Mouse (Mus musculus) layer of hippocampus, postnatal 10 days (tissue): Measurements from ENCODE around the gene Lman2. TPM values are rescaled to one million over a fixed set of nuclear protein-coding genes. Genes with fewer than 3 reads are reported as not detected.

Source experiments
- DNase-seq, 2 experiments: peaks; one replicate each; pipeline ENCODE4 v3.0.0; 2021; ENCODE audit warnings: low spot score in 2 of 2
- total RNA-seq, 2 experiments: library from RNA; stranded (reverse); gene quantifications; 2 replicates each; pipeline ENCODE4 v1.2.3; 2021

The Lman2 gene
- total RNA-seq, 2 experiments from 2014 or later, result 44.7 to 49.4 TPM

GRCm38 (mm10) chr13:55371740-55372139 is 9.2 kb upstream of the Lman2 start:
- no peak for DNase-seq

DNA sequence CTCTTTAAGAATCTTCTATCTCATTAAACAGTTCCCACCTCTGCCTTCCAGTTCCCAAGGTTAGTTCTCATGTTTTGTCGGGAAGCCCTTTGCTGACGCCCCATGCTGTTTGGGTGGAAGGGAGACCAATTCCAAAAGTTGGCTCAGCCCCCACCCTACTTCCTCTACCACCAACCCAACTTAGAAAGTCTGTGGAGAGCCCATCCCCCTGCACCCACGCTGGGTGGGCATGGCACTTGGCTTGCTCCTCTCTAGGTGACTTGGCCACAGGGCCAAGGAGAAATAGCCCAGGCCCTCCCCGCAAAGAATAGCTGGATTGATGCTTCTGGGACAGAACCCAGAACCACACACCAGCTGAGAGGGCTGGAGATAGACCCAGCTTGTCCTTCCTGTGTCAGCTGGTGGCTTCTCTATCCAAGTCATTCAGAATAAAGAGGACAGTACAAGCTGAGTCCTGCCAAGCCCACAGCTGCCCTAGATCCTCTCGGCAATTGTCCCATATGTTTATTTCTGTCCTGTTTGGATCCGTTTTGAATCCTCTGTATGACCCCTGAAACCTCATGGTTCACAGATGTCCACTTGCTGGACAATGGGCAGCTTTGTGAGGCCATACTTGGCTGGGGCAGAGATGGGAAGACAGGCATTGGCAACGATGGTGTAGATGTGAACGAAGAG is 8.6 kb upstream of the Lman2 start:
- peak in 1 of 2 experiments; percentile 29 for DNase-seq

- no peak for DNase-seq
These were observed 7.7 kb upstream of the Lman2 start for GRCm38 (mm10) chr13:55370234-55370633.

GRCm38 (mm10) chr13:55369531-55370114 is 7.0 kb upstream of the Lman2 start, which contains the start of gene Rgs14:
Gene Rgs14 (plus strand): TSS chr13:55369732.
- no peak for DNase-seq

DNA sequence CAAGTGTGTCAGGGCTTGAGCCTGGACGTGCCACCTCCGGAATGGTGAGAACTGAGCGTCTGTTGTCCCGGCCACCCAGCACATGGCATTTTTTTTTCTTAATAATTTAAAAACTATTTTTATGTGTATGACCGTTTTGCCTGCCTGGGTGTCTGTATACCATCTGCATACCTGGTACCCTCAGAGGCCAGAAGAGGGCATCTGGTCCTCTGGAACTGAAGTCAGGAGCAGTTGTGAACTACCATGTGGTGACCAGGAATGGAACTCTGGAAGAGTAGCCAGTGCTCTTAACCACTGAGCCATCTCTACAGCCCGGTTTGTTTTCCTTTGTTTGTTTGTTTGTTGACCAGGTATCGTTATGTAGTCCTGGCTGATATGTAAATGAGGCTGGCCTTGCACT is 5.8 kb upstream of the Lman2 start:
- DNase-seq, result no peak

DNA sequence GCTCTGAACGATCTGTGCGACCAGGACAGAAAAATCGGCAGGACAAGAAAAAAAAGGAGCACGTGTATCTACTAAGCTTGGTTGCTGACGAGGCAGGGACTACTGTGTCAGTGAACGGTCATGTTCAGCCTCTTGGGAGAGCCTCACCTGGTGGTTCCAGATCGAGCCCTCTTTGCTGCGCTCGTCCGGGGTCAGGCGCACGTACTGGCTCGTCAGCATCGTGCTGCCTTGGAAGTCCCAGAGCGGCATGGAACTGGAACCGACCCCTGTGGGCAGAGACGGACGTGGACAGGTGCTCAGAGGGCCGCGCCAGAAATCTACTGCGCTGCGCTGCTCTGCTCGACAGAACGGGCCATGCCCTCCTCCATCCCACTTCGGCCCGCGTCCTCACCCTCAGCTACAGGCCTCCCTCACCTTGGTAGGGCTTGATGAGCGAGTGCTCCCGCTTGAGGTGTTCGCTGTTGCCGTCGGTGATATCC is 570 bp downstream of the Lman2 start:
- DNase-seq, result no peak

- no peak for DNase-seq
These were observed 1.4 kb downstream of the Lman2 start for GRCm38 (mm10) chr13:55361145-55361544.

GRCm38 (mm10) chr13:55346745-55347144 is 15.8 kb downstream of the Lman2 start:
- no peak for DNase-seq

GRCm38 (mm10) chr13:55344286-55344685 is 18.3 kb downstream of the Lman2 start:
- no peak for DNase-seq

- no peak for DNase-seq
These were observed 20.1 kb downstream of the Lman2 start for GRCm38 (mm10) chr13:55342469-55342868.

DNA sequence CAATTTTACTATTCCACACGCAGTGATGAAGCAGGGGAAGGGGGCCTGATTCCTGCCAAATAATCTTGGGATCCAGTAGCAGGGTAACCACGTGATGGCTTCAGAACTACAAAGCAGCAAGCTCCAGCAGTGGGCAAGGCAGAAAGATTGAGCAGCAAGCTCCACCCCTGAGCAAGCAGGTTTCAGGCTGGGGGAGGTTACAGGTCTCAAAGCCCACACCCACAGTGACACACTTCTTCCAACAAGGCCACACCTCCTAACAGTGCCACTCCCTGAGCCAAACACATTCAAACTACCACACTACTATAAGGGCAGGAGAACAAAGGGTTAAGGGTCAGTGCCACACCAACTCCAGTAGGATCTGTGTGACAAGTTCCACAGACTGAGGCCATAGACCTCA is 23.3 kb downstream of the Lman2 start:
- no peak for DNase-seq

GRCm38 (mm10) chr13:55338131-55339054 is 24.2 kb downstream of the Lman2 start:
- peak in 1 of 2 experiments; percentile 21 for DNase-seq

DNA sequence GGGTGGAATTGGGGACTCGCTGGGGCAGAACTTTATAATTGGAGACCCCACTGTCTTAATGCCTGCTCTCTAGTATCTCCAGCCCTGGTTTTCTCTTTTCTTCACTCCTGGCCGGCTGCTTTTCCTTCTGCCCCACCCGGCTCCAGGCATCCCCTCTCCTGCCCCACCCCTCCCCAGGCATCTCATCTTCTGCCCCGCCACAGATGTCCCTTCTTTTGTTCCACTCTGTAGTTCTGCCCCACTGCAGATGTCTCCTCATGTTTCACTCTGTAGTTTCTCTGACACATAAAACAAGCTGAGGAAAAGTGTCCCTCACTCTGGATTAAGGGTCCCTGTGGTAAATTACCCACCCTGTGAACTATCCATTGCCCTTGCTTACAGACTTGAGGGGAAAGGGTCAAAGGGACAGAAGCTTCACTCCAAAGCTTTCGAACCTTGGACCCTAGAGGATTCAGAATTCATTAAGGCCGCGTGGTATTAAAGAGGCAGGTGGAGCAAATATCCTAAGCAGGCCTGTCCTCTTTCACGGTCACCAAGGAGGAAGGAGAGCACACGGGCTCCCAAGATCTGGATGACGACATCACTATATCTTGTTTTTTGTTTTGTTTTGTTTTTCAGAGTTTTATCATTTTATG is 25.1 kb downstream of the Lman2 start:
- no peak for DNase-seq

GRCm38 (mm10) chr13:55335701-55336100 is 26.9 kb downstream of the Lman2 start:
- no peak for DNase-seq

DNA sequence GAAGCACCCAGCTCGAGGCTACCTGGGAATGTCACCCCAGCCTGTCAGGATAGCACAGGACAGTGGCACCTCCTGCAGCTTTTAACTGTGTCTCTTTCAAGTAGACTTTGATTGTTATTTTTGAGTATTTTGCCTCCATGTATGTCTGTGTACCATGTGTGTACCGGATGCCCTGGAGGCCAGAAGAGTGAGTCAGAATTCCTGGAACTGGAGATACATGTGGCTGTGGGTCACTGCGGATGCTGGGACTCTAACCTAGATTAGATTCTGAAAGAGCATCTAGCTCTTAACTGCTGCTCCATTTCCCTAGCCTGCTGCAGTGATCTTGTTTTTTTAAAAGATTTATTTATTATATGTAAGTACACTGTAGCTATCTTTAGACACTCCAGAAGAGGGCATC is 30.3 kb downstream of the Lman2 start:
- DNase-seq, result no peak

GRCm38 (mm10) chr13:55330567-55331400 is 31.8 kb downstream of the Lman2 start:
- DNase-seq, result no peak

DNA sequence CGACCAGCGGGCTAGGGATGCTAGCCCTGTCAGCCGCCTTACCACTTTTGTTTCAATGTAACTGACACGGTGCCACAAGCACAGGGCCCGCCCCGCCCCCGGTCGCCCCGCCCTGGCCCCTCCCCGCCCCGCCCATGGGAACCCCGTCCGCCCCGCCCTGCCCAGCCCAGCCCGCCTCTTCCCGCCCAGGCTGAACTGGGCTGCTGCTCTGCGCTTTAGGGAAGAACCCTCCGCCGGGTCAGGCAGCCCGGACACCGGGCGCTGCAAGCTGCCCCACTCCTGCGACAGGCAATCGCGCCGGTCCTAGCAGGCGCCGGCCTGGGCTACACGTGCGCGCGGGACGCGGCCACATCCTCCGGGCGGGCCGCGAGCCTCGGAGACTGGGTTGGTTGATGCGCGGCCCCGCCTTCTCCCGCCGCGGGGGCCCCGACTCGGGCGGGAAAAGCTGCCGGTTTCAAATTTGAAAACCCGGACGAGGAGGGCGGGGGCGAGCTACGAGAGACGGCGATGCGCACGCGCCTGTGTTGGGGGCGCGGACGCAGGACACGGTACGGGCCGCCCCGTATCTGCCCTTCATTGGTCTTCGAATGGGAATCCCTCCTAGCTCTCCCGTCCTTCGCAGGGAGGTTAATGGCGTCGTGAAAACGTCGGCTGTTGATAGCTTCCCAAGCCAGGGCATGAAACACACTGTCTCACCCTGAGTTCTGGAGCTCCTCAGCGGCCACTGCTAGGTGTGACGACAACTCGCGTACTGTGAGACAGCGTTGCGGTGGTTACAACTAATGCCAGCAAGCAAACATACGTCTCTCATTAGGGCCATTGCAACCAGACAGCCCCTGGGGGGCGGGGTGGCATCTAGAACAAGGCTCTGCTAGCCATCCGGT is 32.7 kb downstream of the Lman2 start, which contains the start of gene Mxd3:
Gene Mxd3, minus strand, starts transcription at position 141 of the 884 bp plus-strand sequence.
- DNase-seq, result peak; percentile 85 to 86

GRCm38 (mm10) chr13:55329109-55329682 is 33.4 kb downstream of the Lman2 start:
- DNase-seq, result peak; percentile 57 to 66

DNA sequence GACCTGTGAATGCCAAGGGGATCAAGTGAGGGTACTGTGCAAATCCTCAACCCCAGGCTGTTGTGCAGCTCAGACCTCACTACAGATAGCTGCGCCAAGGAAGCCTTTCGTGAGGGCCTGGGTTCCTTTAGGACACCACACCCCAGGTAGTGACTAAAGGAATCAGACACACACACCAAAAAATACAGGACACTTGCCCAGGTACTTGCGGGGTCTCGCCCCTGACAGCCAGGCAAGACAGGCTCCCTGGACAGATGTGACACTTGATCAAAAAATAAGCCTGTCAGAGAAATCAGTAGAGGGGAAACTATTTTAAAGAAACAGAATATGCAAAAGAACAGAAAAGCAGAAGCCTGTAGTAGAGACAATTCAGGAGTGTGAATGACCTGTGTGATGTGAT is 33.9 kb downstream of the Lman2 start:
- DNase-seq, result no peak
